Mouse (Mus musculus) layer of hippocampus, adult 11-12 months (tissue): ENCODE data around the gene Rasgrf2.

Source experiments
- DNase-seq: peaks from one replicate; pipeline ENCODE4 v3.0.0; 2022; ENCODE audit warnings: low spot score

Rasgrf2 gene

DNA sequence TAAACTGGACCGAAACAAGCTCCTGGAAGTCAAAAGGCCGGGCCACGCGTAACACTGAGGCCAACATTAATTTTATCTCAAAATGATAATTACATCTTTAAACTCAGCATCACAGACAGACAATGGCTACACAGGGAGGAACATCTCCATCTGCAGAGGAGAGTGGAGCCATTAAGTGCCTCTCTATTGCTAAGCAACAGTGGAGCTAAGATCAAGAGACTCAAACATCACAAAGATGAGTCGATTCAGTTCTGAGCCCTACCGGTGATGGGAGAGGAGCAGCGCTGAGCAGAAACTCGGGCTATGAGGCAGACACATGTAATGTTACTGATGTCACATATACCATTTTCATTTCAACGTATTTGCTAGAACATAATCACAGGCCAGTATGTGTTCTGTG is 191.3 kb downstream of the Rasgrf2 start:
- DNase-seq = no peak

DNA sequence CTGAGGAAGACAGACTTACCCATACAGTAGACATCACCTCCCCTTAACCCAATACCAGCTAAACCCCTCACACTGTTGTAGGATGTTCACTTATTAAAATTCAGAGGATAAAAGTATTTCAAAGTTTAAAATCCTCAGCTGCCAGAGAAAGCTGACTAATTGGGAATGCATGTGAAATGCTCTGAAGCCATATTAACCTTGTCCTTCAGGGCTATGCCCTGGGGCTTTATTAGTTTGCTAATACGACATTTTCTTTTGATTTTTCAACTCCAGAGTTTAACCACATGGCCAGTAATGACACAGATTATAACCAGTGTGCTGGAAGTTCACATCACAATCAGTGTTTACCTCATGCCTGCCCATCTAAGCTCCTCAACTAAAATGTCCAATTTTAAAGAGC is 192.6 kb downstream of the Rasgrf2 start:
- no peak for DNase-seq

DNA sequence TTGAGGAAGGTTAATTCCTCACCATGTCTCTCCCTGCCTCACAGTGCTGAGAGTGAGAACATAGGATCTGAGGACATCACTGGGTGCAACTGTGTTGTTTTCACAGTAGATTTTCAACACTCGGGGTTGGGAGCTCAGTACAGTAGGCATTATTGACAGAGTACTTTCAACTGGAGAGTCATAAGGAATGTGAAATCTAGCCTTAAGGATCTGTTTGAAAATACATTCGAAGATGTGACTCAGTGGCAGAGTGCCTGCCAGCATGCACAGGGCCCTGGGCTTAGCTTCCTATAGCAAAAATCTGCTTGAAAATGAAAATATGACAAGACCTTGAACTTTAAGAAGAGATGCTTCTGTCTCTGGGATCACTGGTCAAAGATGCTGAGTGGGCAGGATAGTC is 194.2 kb downstream of the Rasgrf2 start:
- DNase-seq = no peak

GRCm38 (mm10) chr13:91932122-91932521 is 199.3 kb downstream of the Rasgrf2 start:
- DNase-seq = no peak

GRCm38 (mm10) chr13:91929943-91930726 is 201.3 kb downstream of the Rasgrf2 start:
- DNase-seq = no peak

DNA sequence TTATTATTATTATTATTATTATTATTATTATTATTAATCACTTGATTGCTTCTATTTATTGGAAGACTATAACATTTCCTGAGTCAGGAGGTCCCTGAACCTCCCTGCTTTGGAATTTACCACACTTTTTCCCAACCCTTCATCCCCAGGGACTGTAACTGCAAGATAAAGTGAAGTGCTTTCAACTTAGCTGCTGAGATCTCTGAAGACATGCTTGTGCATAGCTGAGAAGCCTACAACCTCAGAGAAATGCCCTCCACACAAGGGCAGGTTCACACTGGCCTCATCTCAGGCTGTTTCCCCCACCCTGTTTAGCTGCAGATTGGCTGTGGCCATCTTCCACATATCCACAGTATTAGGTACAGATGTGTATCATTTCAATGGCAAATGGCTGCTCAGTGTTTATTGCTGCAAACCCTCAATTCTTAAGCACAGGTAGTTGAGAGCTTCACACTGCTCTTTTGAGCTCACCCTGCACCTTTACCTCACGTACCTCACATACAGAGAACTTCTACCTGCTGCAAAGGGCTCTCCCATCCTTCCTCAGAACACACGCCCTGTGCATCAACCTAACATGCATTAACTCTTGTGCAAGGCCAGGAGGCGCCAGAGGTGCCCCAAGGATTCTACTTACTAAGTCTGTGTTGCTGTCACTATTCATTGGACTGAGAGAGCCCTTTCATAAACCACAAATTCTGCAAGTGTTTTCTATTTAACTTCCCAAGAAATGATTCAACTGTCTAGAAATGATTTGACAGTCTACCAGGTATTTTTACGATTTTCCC is 202.7 kb downstream of the Rasgrf2 start:
- no peak for DNase-seq

- no peak for DNase-seq
Measured at GRCm38 (mm10) chr13:91921010-91921409, 210.4 kb downstream of the Rasgrf2 start.

GRCm38 (mm10) chr13:91918764-91919163 is 212.7 kb downstream of the Rasgrf2 start:
- DNase-seq = no peak

DNA sequence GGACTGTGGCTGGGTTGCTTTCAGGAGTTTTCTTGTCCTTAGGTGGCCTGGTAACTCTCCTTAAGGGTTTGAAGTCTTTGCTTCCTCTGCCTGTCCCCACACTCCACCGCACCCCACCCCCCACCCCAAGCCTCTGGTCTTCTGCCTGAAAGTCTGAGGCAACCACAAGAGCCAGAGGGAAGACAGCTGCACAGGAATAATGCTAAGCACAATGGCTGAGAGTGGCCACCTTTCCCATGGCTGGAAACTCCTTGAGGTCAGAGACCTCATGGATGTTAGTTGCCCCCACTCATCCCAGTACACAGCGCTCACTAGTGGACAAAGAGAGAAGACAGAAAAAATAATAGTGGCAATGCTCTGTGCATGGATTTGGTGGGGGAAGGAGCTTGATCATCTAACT is 213.6 kb downstream of the Rasgrf2 start:
- no peak for DNase-seq

- DNase-seq = no peak
Measured at GRCm38 (mm10) chr13:91916308-91916707, 215.1 kb downstream of the Rasgrf2 start.

DNA sequence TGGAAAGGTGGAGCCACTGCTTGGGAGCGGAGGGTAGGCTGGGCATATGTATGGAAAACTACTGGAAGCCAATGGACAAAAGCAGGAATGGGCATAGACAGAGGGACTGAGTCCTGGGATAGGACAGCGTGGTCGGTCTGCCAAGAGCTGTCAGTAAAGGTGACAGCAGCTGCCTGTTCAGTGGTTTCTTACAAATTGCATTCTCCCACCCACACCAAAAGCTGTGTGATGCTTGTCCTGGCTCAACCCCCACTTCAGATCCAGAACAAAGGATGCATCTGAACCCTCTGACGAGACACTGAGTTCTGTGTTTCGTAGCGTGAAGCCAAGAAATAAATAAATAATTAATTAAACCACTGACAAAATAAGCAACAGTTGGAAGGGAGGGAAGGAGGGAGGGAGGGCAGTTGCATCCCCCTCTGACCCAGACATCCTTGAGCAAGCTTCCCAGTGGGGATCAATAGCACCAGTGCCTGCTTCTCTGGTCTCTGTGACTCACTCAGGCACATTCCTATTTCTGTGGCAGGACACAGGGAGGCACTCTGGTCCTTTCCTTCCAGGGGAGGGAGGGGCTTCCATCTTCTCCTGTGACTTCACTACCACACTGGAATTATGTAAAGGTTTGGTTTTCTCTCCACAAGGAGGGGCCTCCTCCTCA is 215.7 kb downstream of the Rasgrf2 start:
- peak; percentile 67 for DNase-seq

DNA sequence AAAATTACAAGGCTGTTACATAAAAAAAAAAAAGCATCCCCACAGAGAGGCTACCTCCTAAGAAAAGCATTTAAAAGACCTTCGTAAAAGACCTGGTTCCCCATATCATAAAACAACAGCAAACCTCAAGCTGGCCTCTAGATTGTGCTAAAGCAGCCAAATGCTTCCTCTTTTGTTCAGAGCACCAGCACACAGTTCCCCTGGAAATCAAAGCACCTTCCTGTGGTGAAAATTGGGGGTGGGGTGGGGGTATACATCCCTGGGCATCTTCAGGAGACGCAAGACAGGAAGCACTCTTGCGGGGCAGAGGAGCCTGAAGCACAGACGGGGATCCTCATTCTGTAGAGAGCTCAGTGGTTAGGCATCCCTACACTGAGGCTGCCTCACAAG is 216.3 kb downstream of the Rasgrf2 start:
- no peak for DNase-seq

GRCm38 (mm10) chr13:91911652-91912051 is 219.8 kb downstream of the Rasgrf2 start:
- no peak for DNase-seq

- no peak for DNase-seq
Measured at GRCm38 (mm10) chr13:91911211-91911610, 220.2 kb downstream of the Rasgrf2 start.

GRCm38 (mm10) chr13:91908202-91908980 is 223.1 kb downstream of the Rasgrf2 start:
- DNase-seq = peak; percentile 85

GRCm38 (mm10) chr13:91906338-91906737 is 225.1 kb downstream of the Rasgrf2 start:
- DNase-seq = no peak

GRCm38 (mm10) chr13:91896476-91896875 is 235.0 kb downstream of the Rasgrf2 start:
- DNase-seq = no peak

DNA sequence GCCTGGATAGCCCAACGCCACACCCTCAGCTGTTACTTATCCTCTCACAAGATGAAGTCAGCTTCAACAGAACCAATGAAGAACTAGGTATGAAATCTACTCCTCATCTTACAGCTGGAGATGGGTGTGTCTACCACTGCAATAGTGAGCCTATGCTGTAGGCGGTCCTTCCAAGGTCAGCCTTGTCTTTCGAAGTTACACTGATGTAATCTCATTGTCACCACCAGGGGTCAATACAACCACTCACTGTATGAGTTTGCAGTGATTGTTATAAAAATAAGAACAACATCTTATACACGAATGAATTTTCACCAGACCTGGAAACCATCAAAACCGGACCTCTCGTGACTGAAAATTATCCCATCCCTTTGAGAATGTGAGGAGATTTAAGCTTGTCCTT is 238.3 kb downstream of the Rasgrf2 start:
- peak; percentile 28 for DNase-seq

DNA sequence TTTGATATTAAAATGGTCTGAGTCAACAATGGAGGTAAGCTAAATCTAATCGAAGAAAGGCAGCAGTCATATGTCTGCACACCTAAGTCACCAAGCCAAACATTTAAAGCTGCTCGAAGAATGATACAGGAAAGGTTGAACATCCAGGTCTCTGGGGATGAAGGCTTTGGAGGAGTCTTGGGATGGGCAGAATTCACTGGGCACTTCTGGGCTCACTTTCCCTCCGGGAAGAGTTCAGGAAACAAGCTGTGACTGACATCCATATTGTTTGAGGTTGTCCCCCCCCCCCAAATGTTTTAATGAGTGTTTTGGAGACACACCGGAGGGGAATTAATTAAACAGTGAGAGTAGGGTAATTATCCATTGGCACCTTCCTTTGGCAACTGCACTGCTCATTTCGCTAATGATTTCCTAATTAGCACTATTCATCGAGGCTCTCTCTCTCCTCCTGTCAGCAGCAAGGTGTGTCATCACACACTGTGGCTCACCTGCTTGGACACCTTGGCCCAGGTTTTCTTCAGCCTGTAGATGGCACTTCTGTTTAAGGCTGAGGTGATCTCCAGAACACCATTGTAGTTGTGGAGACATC is 241.3 kb downstream of the Rasgrf2 start:
- no peak for DNase-seq

GRCm38 (mm10) chr13:91884714-91885386 is 246.6 kb downstream of the Rasgrf2 start:
- DNase-seq = no peak

GRCm38 (mm10) chr13:91881837-91882480 is 249.5 kb downstream of the Rasgrf2 start:
- peak; percentile 65 for DNase-seq
